Mouse (Mus musculus): Measurements from ENCODE around the gene Vcam1.

Gene Vcam1

GRCm38 (mm10) chr3:116126508-116127190 lies 2.8 kb downstream of the Vcam1 start:
- no peak for DNase-seq (ENCODE audit: low spot score)

- DNase-seq (ENCODE audit: low spot score), result no peak
Measured at GRCm38 (mm10) chr3:116126070-116126469, 3.4 kb downstream of the Vcam1 start.

- no peak for DNase-seq (ENCODE audit: low spot score)
Measured at GRCm38 (mm10) chr3:116123827-116124226, 5.7 kb downstream of the Vcam1 start.

GRCm38 (mm10) chr3:116122696-116123095 lies 6.8 kb downstream of the Vcam1 start:
- no peak for DNase-seq (ENCODE audit: low spot score)

- no peak for DNase-seq (ENCODE audit: low spot score)
Measured at GRCm38 (mm10) chr3:116121026-116121425, 8.5 kb downstream of the Vcam1 start.

- DNase-seq (ENCODE audit: low spot score), result no peak
Measured at GRCm38 (mm10) chr3:116120391-116120790, 9.1 kb downstream of the Vcam1 start.

- DNase-seq (ENCODE audit: low spot score), result no peak
Measured at GRCm38 (mm10) chr3:116119162-116119561, 10.3 kb downstream of the Vcam1 start.

GRCm38 (mm10) chr3:116117046-116117445 lies 12.4 kb downstream of the Vcam1 start:
- no peak for DNase-seq (ENCODE audit: low spot score)

- no peak for DNase-seq (ENCODE audit: low spot score)
Measured at GRCm38 (mm10) chr3:116114249-116115188, 15.0 kb downstream of the Vcam1 start.

- DNase-seq (ENCODE audit: low spot score), result no peak
Measured at GRCm38 (mm10) chr3:116113443-116114241, 15.8 kb downstream of the Vcam1 start.

GRCm38 (mm10) chr3:116112816-116113405 lies 16.6 kb downstream of the Vcam1 start:
- no peak for DNase-seq (ENCODE audit: low spot score)

GRCm38 (mm10) chr3:116105713-116106112 lies 23.8 kb downstream of the Vcam1 start:
- no peak for DNase-seq (ENCODE audit: low spot score)

GRCm38 (mm10) chr3:116104866-116105647 lies 24.4 kb downstream of the Vcam1 start:
- DNase-seq (ENCODE audit: low spot score), result no peak

- DNase-seq (ENCODE audit: low spot score), result no peak
Measured at GRCm38 (mm10) chr3:116104270-116104669, 25.2 kb downstream of the Vcam1 start.

- DNase-seq (ENCODE audit: low spot score), result no peak
Measured at GRCm38 (mm10) chr3:116100850-116101249, 28.6 kb downstream of the Vcam1 start.

- no peak for DNase-seq (ENCODE audit: low spot score)
Measured at GRCm38 (mm10) chr3:116095934-116096333, 33.6 kb downstream of the Vcam1 start.

GRCm38 (mm10) chr3:116095312-116095711 lies 34.2 kb downstream of the Vcam1 start:
- DNase-seq (ENCODE audit: low spot score), result no peak

GRCm38 (mm10) chr3:116094886-116095285 lies 34.6 kb downstream of the Vcam1 start:
- DNase-seq (ENCODE audit: low spot score), result no peak

GRCm38 (mm10) chr3:116094288-116094687 lies 35.2 kb downstream of the Vcam1 start:
- DNase-seq (ENCODE audit: low spot score), result no peak

GRCm38 (mm10) chr3:116092547-116092946 lies 36.9 kb downstream of the Vcam1 start:
- DNase-seq (ENCODE audit: low spot score), result no peak

- no peak for DNase-seq (ENCODE audit: low spot score)
Measured at GRCm38 (mm10) chr3:116091706-116092105, 37.8 kb downstream of the Vcam1 start.

All from T-cell, adult 2 months (primary cell).